Mouse (Mus musculus) heart, postnatal 10 days (tissue): Measurements from ENCODE around the gene Tex22. TPM values are rescaled to one million over a fixed set of nuclear protein-coding genes. Genes with fewer than 3 reads are reported as not detected.

ENCODE experiments used
- DNase-seq, 2 experiments: peaks; one replicate each; pipeline ENCODE4 v3.0.0; 2021
- intact Hi-C: fragments of 180-260 bp; cut with DNase I; formaldehyde crosslinking; loops from one replicate; pipeline ENCODE4 v1.15.1; 2025
- total RNA-seq, 2 experiments: library from RNA; stranded (reverse); gene quantifications; 2 replicates each; pipeline ENCODE4 v1.2.3; 2021

Gene Tex22
- total RNA-seq, 2 experiments from 2014 or later = 0.41 TPM; not detected in 1

- no peak for DNase-seq
- intact Hi-C loops = no loop called here
Observed at GRCm38 (mm10) chr12:113099470-113100237, 25.4 kb downstream of the Tex22 start.

GRCm38 (mm10) chr12:113100448-113101076 is 26.3 kb downstream of the Tex22 start:
- peak; percentile 69 to 70 for DNase-seq
- intact Hi-C loops = no loop called here

- intact Hi-C loops = no loop called here
- no peak for DNase-seq
Observed at GRCm38 (mm10) chr12:113101251-113101960, 27.1 kb downstream of the Tex22 start.

- intact Hi-C loops = loop anchor here (2.0 kb wide), 1 partner anchor 98 kb away; no protein-coding TSS in a partner anchor
- peak; percentile 63 to 77 for DNase-seq
Observed at GRCm38 (mm10) chr12:113102461-113102860, 28.2 kb downstream of the Tex22 start.

- intact Hi-C loops = loop anchor here (2.0 kb wide), 1 partner anchor 99 kb away; no protein-coding TSS in a partner anchor
- DNase-seq = no peak
Observed at GRCm38 (mm10) chr12:113103846-113104451, 29.6 kb downstream of the Tex22 start.

GRCm38 (mm10) chr12:113106386-113106785 is 32.1 kb downstream of the Tex22 start:
- intact Hi-C loops = no loop called here

GRCm38 (mm10) chr12:113107431-113108124 is 33.3 kb downstream of the Tex22 start:
- DNase-seq = no peak
- intact Hi-C loops = no loop called here

More at GRCm38 (mm10) chr12:113106386-113106785, 32.1 kb downstream of the Tex22 start:
- DNase-seq = no peak

- intact Hi-C loops = no loop called here
- DNase-seq = no peak
Observed at GRCm38 (mm10) chr12:113108528-113109283, 34.4 kb downstream of the Tex22 start.

- intact Hi-C loops = no loop called here
- no peak for DNase-seq
Observed at GRCm38 (mm10) chr12:113109801-113110200, 35.5 kb downstream of the Tex22 start.

- intact Hi-C loops = no loop called here
Observed at GRCm38 (mm10) chr12:113114141-113114540, 39.8 kb downstream of the Tex22 start.

GRCm38 (mm10) chr12:113114856-113115538 is 40.7 kb downstream of the Tex22 start:
- no peak for DNase-seq
- intact Hi-C loops = no loop called here

More at GRCm38 (mm10) chr12:113114141-113114540, 39.8 kb downstream of the Tex22 start:
- no peak for DNase-seq

GRCm38 (mm10) chr12:113119516-113120410 is 45.5 kb downstream of the Tex22 start:
- DNase-seq = peak; percentile 90 to 93
- intact Hi-C loops = loop anchor here (1.0 kb wide), 1 partner anchor 37 kb away; the partner anchor contains the start of gene Tedc1

- intact Hi-C loops = no loop called here
- DNase-seq = no peak
Observed at GRCm38 (mm10) chr12:113124726-113125125, 50.4 kb downstream of the Tex22 start.

GRCm38 (mm10) chr12:113130732-113131131 is 56.4 kb downstream of the Tex22 start:
- intact Hi-C loops = no loop called here
- DNase-seq = no peak

- intact Hi-C loops = no loop called here
- DNase-seq = no peak
Observed at GRCm38 (mm10) chr12:113131601-113132000, 57.3 kb downstream of the Tex22 start.

- intact Hi-C loops = no loop called here
- peak; percentile 92 to 95 for DNase-seq
Observed at GRCm38 (mm10) chr12:113132567-113132966, 58.3 kb downstream of the Tex22 start.

- DNase-seq = no peak
Observed at GRCm38 (mm10) chr12:113133260-113133659, 59.0 kb downstream of the Tex22 start.

More at GRCm38 (mm10) chr12:113133260-113133659, 59.0 kb downstream of the Tex22 start:
- intact Hi-C loops = no loop called here
